Mouse (Mus musculus): Measurements from ENCODE around the gene Lpar4.

Lpar4 gene

DNA sequence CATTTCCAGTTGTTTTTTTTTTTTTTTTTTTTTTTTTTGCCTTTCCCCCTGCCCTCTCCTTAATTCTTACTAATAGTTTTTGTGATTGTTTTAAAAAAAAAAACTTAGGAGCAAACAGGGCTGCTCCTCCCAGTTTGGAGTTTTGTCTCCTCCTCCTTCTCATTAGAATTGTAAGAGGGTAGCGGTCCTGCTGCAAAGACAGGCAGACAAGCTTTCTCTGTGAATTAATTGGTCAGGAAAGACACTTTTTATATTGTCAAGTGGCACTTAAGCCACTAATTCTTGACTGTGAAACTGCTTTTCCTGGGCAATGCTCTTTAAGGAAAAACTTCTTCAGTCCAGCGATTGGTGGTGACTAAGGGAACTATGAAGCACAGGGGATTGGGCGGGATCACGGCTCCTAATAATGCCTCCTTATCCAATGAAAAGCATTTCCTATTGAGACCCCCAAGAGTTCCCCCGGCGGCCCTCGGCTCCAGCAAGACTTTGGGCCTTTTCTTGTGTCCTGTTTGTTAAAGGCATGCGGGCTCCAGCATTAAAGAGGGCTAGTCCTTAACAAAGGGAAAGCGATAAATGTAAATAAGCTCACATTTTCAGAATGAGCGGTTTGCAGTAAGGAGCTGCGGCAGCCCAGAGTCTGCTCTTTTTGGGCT is at the start of gene Lpar4:
TSS of gene Lpar4 (plus strand) at position 451 of the 653 bp plus-strand sequence.
- DNase-seq (ENCODE audit: extremely low read depth, low read depth), result no peak

DNA sequence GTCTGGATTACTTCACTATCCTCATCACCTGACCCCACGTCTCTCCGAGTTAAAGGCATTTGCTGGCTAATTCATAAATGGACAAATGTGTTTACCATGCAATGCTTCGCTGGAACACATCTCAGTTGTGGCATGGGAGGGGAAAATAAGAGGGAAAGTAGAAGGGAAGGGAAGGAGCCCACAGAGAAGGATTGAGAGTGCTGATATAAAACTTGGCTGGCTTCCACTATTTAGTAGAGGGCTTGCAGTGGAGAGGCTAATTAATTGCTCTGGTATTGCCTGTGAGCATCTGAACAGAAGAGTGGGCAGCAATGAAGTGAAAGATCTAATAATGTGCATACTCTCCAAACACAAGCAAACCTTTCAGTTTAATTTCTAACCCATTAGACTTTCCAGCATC is 49.0 kb upstream of the Lpar4 start:
- no peak for DNase-seq (ENCODE audit: extremely low read depth, low read depth)

DNA sequence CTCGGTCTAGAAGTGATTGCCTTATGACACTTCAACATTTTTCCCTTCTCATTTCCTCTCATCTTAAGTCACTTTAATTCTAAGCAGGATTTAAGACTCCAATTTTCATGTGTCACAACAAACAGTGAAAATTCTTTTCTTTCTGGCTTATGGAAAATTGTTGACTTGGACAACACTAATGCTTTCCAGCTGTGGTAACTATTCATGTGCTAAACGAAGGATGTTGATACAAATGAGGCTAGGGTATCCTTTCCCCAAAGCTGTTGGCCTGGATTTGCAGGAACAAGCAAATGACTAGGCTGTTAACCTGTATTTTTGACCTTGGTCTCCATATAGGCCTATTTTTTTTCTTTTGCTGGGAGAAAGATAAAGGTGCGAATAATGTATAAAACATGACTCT is 48.5 kb upstream of the Lpar4 start:
- no peak for DNase-seq (ENCODE audit: extremely low read depth, low read depth)

DNA sequence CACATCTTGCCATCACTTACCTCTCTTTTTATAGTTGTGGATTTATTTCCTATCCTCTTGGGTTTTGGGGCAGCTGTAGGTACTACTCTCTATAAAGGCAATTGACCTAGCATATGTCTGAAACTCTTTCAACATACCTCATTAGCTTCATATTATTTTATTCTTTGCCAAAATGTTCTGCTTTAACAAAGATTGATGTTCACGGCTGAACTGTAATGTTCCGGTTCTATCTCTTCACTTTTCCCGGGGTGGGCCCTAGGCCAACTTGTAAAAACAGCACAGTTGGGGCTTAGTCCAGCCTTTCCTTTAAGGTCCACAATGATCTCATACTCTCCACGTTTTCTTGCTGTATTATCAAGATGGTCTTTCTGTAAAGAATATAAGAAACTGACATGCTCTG is 48.1 kb upstream of the Lpar4 start:
- DNase-seq (ENCODE audit: extremely low read depth, low read depth), result no peak

DNA sequence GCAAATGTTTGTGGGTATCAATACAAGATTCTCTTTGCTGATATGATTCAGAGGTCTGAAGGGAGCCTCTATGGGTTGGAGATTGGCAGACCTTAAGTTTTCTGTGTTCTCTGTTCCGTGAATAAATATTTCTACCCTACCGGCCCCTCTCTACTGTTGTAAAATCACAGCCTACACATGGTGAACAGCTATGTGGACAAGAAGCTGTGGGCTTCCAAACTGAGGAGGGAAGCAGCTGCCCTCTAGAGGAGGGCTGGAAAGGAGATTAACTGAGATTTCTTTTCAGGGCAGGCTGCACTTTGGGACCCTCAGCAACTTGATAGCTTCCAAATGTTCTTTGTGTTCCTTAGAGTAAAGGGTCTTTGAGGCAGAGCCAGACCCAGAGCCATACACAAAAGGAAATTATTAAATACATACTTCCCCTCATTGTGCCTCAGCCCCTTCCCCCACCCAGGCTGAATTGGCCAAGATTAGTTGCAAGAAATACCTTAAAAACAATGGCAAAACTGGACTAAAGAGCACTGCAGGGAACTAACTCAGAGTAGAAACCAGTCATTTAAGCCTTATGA is 22.6 kb upstream of the Lpar4 start:
- DNase-seq (ENCODE audit: extremely low read depth, low read depth), result no peak

DNA sequence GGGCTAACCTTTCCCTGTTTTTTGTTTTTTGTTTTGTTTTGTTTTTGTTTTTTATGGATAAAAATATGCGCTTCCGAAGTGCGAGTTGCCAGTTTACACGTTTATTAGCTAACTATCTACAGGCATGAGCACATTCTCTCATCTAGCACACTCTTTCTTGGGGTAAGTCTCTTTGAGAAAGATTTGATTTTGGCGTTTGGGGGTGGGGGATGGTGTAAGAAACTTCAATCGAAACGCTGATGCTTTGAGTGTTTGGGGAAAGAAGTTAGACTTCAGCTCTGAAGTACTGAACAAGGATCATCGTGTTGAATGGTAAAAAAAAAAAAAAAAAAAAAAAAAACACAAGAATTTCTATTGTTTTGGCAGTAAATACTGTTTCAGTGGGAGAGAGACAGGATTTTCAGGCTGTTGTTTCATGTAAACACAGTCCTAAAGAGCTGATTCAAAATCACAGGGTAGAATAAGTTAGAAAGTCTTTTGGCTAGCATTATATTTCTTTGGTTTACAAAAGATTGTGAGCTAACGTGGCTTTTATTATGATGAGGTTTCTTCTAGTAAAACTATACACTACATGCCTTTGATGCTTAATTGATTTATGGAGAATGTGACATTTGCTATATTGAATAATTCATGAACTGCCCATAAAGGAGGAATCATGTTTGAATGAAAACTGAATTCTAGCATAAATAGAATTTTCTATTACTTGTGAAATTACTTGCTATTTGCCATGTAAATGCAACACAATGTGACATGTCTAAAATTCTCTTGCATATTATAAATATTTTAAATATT is 599 bp downstream of the Lpar4 start:
- no peak for DNase-seq (ENCODE audit: extremely low read depth, low read depth)

DNA sequence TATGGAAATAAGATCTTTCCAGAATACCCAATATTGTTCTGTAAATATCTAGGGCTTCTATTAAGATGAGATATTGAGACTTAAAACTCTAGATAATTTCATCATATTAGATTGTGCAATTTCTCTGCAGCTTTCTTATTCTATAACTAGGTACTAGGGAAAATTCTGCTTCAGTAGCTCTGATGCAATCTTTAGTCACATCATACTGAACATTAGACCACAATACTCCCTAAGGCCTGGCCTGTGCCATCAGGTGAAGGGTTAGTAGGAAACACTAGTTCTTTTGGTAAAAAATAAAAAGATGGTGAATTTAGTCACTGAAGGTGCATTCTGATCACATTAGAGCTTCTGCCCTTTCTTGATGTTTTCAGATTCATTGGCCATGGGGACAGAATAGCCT is 4.1 kb downstream of the Lpar4 start:
- no peak for DNase-seq (ENCODE audit: extremely low read depth, low read depth)

DNA sequence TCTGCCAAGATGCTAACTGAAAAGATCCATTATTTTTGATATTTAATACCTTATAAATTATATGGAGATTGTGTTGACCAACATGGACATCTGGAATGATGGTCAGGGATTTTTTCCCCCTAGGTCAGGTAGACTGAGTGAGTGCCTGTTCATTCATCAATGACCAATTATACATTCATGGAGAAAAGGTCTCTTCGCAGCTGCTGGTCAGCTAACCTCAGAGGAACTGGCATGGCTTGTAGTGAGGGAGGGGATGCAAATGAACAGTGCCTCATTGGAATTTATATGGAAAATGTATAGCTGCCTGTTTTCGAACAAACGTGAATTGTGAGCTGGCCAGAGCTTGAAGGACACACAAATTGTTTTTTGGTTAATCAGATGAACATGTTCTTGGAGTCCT is 18.9 kb downstream of the Lpar4 start:
- no peak for DNase-seq (ENCODE audit: extremely low read depth, low read depth)

DNA sequence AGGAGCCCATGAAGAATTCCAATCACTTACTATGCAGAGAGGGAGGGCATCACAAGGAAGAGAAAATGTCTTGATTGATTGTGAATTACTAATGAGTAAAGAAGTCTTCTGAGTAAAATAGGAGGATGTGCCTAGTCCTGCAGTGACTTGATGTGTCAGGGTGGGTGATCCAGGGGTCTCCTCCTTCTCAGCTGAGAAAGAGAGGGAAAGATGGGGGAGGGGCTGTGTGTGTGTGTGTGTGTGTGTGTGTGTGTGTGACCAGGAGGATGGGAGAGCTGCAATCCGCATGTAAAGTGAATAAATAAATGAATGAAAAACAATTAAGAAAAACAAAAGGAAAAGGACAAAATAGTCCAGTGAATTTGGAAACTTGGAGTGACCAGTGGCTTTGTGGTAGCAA is 30.1 kb downstream of the Lpar4 start:
- no peak for DNase-seq (ENCODE audit: extremely low read depth, low read depth)

DNA sequence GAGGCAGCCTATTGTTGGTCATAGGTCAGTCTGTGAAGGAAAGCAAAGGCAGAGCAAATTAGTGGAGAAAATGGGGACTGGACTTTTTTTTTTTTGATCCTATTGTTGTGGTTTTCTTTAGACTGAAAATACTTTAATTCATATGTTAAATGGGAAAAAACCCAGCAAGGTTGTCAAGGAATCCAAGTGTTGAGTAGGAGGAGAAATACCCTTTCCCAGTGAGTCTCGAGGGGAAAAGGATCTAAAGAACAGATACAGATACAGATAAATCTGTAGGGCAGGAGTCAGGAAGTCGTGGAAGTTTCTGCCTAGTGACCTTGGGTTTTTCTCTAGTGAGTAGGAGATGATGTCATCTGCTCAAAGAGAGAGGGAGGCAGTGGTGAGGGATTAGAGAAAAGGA is 30.6 kb downstream of the Lpar4 start:
- DNase-seq (ENCODE audit: extremely low read depth, low read depth), result no peak

DNA sequence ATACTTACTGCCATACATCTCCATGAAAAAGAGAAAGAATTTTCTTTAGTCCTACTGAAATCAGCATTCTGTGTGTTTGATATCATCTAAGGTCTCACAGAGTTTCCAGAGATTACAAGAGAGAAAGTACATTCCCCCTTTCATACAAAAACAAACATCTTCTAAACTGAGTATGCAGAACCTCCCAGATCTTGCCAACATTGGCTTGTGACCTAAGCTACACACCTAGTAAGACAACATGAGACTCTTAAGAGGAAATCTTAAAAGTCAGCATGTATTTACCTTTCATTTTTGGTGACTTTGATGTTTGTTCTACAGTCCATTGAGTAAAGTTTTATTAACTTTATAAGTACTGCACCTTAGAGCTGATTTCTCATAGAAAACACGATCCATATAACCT is 33.4 kb downstream of the Lpar4 start:
- DNase-seq (ENCODE audit: extremely low read depth, low read depth), result no peak

DNA sequence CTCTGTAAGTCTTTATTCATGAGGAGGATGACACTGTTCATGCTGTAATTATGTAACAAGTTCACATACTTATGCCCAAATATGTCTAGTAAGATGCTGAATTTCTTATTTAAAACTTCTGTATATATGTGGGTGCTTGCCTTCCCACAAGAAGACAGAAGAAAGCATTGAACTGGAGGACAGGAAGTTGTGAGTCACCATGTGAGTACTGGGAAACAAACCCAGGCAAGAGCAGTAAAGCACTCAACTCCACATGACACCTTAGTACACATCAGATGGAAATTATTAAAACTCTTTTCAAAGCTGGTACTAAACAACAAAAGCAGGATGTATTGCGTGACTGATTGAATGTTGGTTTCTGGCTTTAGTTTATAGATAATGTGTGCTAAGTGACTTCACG is 41.8 kb downstream of the Lpar4 start:
- no peak for DNase-seq (ENCODE audit: extremely low read depth, low read depth)

DNA sequence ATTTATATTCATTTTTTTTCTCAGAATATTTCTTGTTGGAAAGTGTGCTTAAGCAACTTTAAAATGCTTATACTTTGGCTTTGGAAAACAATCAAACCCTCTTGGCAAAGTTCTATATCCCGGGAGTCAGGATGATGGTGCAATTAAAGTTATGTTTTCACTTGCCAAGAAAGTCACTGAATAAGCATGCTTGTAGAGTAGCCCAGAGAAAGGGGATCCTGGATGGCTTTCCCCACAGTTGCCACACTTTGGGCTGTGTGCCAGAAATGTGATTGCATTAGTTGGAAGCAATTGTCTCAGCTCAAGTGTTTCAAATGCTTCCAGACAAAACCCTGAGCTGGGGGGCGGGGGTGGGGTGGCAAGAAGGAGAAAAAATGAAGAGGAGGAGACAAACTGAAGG is 43.9 kb downstream of the Lpar4 start:
- DNase-seq (ENCODE audit: extremely low read depth, low read depth), result no peak

Data from MEL-GATA-1-ER (cell line).